Mouse (Mus musculus) cerebellum, postnatal 4 days (tissue): Measurements from ENCODE around the gene Ifng.

Experiments
- DNase-seq, 2 experiments: peaks; one replicate each; pipeline ENCODE4 v3.0.0; 2022; ENCODE audit warnings: low spot score in 2 of 2, mixed read lengths in 1 of 2

Ifng gene

DNA sequence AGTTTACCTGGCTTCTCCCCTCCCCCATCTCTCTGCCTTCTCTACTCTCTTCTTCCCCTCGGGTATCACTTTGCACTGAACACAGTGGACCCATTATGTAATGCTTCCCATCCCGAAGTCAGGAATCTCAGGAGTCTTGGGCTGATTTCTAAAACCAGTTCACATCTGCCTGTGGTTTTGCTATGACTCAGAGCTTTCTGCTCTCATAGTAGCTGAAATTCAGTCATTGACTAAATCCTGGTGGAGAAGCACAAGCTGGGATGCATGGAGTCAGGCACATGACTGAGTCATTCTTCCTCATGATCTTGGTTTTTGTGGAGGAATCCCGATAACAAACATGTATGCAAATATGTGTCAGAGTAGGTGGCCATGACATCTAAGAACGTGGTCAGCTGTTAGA is 38.4 kb downstream of the Ifng start:
- DNase-seq: no peak

DNA sequence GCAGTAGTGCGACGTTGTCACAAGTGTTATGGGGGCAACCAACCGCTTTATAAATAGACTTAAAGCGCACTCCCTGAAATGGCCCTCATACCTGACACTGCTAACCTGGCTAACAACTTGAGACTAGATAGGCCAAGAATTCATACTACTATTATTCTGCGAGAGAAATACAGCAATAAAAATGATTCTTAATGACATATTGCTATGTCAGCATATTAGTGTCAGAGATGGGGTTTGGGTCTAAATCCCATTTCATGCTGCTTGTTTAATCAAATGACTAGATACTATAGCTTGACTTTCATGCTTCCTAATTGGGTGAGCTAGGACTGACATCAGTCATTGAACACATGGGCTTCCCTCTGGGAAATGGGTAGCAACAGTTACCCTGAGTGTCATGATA is 39.3 kb downstream of the Ifng start:
- no peak for DNase-seq

GRCm38 (mm10) chr10:118480793-118481192 is 39.9 kb downstream of the Ifng start:
- DNase-seq: no peak

DNA sequence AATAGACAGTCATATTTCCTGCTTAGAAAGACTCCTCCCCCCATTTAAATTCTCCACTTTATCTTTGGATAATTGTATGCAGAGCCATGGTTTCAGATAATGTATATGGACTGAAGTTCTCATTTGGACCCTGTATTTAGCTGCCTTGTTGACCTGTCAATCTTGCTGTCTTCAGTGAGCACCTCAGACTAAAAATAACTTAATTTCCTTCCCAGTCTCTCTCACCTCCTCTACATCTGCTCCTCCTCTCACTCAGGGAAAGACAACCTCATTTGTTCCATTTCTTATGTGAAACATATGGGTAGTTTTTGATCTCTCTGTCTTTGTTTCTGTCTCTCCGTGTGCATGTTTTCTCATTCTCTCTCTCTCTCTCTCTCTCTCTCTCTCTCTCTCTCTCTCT is 53.3 kb downstream of the Ifng start:
- DNase-seq: no peak

GRCm38 (mm10) chr10:118495362-118495761 is 54.5 kb downstream of the Ifng start:
- DNase-seq: no peak
